Mouse (Mus musculus) small intestine, adult 2 months (tissue): Measurements from ENCODE around the gene Hoxb3. TPM values are rescaled to one million over a fixed set of nuclear protein-coding genes. Genes with fewer than 3 reads are reported as not detected.

Source experiments
- H3K27ac ChIP-seq: fragments of 200-500 bp; 2 replicates; pipeline ENCODE4 v1.5.1; 2012; ENCODE audit warnings: low read depth, low read length, control low read depth, inconsistent platforms; ENCODE audit not compliant: insufficient read depth
- H3K27me3 ChIP-seq: fragments of 200-500 bp; 2 replicates; pipeline ENCODE4 v1.6.1; 2012; ENCODE audit warnings: mild to moderate bottlenecking, moderate library complexity, low read length, inconsistent platforms; ENCODE audit not compliant: control insufficient read depth, insufficient read depth
- H3K36me3 ChIP-seq: fragments of 200-500 bp; 2 replicates; pipeline ENCODE4 v1.6.1; 2012; ENCODE audit warnings: mild to moderate bottlenecking, low read length, control low read depth, inconsistent platforms; ENCODE audit not compliant: control insufficient read depth, insufficient read depth
- H3K4me1 ChIP-seq: fragments of 200-500 bp; 2 replicates; pipeline ENCODE4 v1.6.1; 2012; ENCODE audit warnings: low read length, inconsistent platforms, mixed read lengths; ENCODE audit not compliant: control insufficient read depth, insufficient read depth, insufficient read length
- H3K4me3 ChIP-seq: fragments of 200-500 bp; 2 replicates; pipeline ENCODE4 v1.5.1; 2012; ENCODE audit warnings: low read depth, mild to moderate bottlenecking, control low read depth, inconsistent platforms, low read length, moderate library complexity
- CTCF ChIP-seq: fragments of 200-500 bp; IDR thresholded peaks from 2 replicates; pipeline ENCODE4 v1.5.1; 2012; ENCODE audit warnings: low read depth, mild to moderate bottlenecking, control low read depth, inconsistent platforms, low read length, moderate library complexity, mixed read lengths; ENCODE audit not compliant: insufficient replicate concordance, insufficient read length; ENCODE audit errors: extremely low read depth
- POLR2A ChIP-seq: fragments of 200-500 bp; IDR thresholded peaks from 2 replicates; pipeline ENCODE4 v1.6.1; 2012; ENCODE audit warnings: low read depth, mild to moderate bottlenecking, control low read depth, inconsistent platforms, low read length, moderate library complexity
- WGBS: fragments of 180-500 bp; shearing (Covaris S2); methylation state at CpG from one replicate; pipeline ENCODE4 v1.1.7; 2018; 5-methylcytosine and 5-hydroxymethylcytosine counted together
- polyA plus RNA-seq: library from polyadenylated mRNA; depleted of rRNA; stranded (reverse); fragments of >200 nt; gene quantifications from 2 replicates; pipeline ENCODE4 v1.2.3, GENCODE M21; 2012

Hoxb3 gene
- polyA plus RNA-seq, 1 experiment = 5.5 TPM

DNA sequence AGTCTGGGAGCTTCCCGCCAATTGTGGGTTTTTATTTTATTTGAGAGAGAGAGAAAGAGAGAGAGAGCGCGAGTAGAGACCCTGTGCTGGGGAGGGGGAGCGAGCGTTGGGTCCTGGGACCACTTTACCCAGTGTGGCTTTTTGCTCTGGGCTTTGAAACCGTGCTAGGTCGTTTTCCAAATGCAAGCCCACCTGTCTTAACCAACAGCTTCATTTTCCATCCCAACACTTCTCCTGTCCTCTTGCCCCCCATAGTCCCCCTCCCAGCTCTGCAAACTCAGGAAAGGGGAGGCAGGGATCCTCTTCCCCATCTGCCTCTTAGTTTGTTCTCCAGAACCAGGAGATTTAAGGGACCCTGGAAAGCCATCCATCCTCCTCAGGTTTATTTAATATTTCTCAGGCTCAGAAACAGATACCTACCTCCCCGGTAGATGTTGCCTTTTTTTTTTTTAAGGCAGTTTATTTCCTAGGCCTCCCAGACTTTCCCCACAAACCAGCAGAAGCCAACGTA lies 31.7 kb downstream of the Hoxb3 start:
- WGBS = 41% methylated on average over 9 of the region's 9 CpGs
- no peaks in the 10 kb centered on the region for H3K4me1 ChIP-seq
- peak overlapping the region; percentile 54 for H3K4me3 ChIP-seq
- no peak for TF ChIP-seq POLR2A
- TF ChIP-seq CTCF = no peak
- peaks cover 40% of the 10 kb centered on the region for H3K27me3 ChIP-seq
- H3K36me3 ChIP-seq = no peaks in the 10 kb centered on the region; the same call in 1 of the 2 replicates
- peak overlapping the region; percentile 71; the same call in 1 of the 2 replicates for H3K27ac ChIP-seq

DNA sequence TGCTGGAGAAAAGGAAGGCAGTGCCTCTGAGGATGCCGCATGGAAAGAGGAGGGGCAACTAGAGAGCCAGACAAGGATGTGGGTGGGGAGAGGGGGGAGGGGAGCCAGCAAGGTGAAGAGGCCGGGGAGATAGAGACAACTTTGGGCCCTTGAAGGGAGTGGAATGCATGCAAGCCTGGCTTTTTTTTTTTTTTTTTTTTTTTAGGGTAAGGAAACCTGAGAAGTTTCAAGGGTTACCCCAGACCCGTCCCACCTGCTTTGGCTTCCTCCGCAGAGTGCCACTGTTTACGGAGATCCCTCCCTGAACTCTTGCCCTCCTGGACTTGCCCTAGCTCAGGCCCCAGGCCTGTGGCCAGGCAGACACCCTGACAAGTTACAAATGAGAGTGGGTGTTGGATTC lies 40.7 kb downstream of the Hoxb3 start:
- WGBS = 20% methylated on average over 5 of the region's 5 CpGs
- Histone ChIP-seq H3K27me3 (peaks cover 30% of the 10 kb centered on the region), H3K4me1 (no peaks in the 10 kb centered on the region), H3K36me3 (no peaks in the 10 kb centered on the region), H3K4me3 (no peak overlapping the region), H3K27ac (no peak overlapping the region)
- TF ChIP-seq POLR2A (no peak), CTCF (no peak)

DNA sequence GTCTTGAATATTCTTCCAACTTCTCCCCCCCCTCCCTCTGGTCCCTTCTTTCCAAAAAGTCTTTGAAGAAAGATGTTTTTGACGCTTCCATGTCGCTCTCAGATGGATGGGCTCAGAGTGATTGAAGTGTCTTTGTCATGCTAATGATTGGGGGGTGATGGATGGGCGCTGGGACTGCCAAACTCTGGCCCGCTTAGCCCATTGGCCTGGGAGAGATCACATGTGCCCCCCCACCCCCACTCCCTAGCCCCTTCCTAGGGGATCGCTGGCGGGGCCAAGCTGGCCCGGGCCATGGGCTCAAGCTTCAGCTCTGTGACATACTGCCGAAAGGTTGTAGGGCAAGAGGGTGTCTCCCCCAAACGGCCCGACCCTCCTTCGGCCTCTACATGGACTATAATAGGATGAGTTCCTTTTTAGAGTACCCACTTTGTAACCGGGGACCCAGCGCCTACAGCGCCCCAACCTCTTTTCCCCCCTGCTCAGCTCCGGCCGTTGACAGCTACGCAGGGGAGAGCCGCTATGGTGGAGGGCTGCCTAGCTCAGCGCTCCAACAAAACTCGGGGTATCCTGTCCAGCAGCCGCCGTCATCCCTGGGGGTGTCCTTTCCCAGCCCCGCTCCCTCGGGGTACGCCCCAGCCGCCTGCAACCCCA lies 42.4 kb downstream of the Hoxb3 start, which contains the start of gene Hoxb1:
Gene Hoxb1 (plus strand): TSS at position 312 of the 651 bp plus-strand sequence.
- TF ChIP-seq POLR2A (no peak), CTCF (no peak)
- H3K27me3 ChIP-seq = peaks cover 28% of the 10 kb centered on the region
- H3K4me3 ChIP-seq = no peak within 1 kb of the TSS
- 51% methylated on average over 26 of the region's 26 CpGs for WGBS
- H3K27ac ChIP-seq = no peak within 1 kb of the TSS
- H3K36me3 ChIP-seq = no peaks in the 10 kb centered on the region
- H3K4me1 ChIP-seq = no peaks in the 10 kb centered on the region

DNA sequence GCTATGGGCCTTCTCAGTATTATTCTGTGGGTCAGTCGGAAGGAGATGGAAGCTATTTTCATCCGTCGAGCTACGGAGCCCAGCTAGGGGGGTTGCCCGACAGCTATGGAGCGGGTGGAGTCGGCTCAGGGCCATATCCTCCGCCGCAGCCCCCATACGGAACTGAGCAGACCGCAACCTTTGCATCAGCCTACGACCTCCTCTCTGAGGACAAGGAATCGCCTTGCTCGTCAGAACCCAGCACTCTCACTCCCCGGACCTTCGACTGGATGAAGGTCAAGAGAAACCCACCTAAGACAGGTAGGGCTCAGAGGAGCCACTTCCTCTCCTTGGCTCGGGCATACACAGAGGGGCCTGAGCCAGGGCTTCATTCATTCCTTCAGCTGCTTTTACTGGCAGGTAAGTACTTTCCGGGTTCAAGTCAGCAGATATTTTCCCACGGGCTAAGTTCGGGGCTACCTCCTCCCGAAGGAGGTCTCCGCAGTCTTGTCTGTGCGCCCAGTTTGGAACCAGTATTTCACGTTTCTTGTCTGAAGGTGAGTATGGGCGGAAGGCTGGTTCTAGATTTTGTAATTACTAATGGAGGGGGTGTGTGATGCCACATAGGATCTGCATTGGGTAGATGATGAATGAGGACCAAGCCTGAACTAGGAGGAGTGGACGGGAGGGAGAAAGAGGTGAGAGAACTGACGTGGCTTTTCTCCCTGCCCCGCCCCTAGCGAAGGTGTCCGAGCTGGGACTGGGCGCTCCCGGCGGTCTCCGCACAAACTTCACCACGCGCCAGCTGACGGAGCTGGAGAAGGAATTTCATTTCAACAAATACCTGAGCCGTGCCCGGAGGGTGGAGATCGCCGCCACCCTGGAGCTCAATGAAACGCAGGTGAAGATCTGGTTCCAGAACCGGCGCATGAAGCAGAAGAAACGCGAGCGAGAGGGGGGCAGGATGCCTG lies 43.2 kb downstream of the Hoxb3 start:
- 18% methylated on average over 47 of the region's 47 CpGs for WGBS
- H3K27me3 ChIP-seq = peaks cover 27% of the 10 kb centered on the region
- H3K4me1 ChIP-seq = no peaks in the 10 kb centered on the region
- TF ChIP-seq CTCF = no peak
- no peak for TF ChIP-seq POLR2A
- H3K27ac ChIP-seq = no peak overlapping the region
- no peaks in the 10 kb centered on the region for H3K36me3 ChIP-seq
- H3K4me3 ChIP-seq = no peak overlapping the region

DNA sequence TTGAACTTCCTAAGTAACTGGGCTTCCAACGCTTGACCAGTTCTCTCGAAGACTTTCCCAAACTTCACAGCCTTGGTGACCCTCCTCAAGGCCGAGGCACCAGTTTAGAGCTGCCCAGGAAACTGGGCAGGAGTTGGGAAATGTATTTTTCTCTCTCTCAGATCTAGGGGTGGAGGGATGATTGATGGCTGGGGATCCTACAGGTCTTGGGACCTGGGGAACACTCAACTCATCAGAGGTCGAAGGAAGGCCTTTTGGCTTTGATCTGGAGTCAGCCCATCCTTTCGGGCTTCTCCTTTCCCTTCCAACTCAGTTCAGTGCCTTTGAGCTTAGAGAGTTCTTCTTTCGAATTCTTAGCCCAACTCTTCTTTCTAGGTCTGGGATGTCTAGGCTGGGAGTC lies 44.0 kb downstream of the Hoxb3 start:
- Histone ChIP-seq H3K27me3 (peaks cover 25% of the 10 kb centered on the region), H3K27ac (no peak overlapping the region), H3K4me1 (no peaks in the 10 kb centered on the region), H3K36me3 (no peaks in the 10 kb centered on the region), H3K4me3 (no peak overlapping the region)
- 64% methylated on average over 6 of the region's 6 CpGs for WGBS
- TF ChIP-seq POLR2A (no peak), CTCF (no peak)

DNA sequence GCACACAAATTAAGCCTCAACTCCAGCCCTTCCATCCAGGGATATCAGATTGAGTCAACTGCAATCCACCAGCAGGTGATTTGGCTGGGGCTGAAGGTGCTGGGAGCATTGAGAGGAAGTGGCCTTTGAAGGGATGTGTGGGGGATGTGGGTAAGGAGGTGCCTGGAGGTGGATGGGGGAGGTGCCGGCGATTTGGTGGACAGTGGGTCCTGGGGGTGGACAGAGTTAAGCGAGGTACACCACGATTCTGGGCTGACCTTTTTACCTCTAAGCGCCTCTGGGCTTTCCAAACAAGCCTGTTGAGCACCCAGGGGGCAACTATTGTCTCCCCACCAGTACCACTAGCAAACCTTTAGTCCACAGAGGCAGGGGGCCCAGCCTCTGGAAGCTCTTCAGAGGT lies 45.6 kb downstream of the Hoxb3 start:
- peaks cover 23% of the 10 kb centered on the region for H3K27me3 ChIP-seq
- H3K27ac ChIP-seq = no peak overlapping the region
- TF ChIP-seq CTCF (no peak), POLR2A (no peak)
- H3K4me1 ChIP-seq = no peaks in the 10 kb centered on the region
- H3K4me3 ChIP-seq = no peak overlapping the region
- no peaks in the 10 kb centered on the region for H3K36me3 ChIP-seq
- 67% methylated on average over 5 of the region's 5 CpGs for WGBS

DNA sequence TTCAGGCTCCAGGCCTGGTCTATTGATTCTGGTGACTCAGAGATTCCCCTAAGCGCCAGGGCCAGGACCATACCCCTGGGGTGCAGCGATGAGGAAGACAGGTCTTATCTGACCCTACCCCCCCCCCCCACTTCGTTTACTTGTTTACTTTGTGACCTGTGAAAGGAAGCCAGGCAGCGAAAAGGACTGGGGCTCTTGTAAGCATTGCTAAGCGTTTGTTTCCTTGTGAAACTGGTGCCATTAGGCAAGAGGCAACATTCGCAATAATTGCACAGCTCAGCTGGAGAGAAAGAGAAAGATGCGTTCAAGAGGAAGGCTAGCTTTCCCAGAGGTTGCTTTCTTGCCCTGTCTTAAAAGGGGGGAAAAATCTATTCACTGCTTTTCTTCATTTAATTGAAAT lies 46.0 kb downstream of the Hoxb3 start:
- Histone ChIP-seq H3K27me3 (peaks cover 22% of the 10 kb centered on the region), H3K4me1 (no peaks in the 10 kb centered on the region), H3K36me3 (no peaks in the 10 kb centered on the region), H3K27ac (no peak overlapping the region), H3K4me3 (no peak overlapping the region)
- TF ChIP-seq POLR2A (no peak), CTCF (no peak)
- 52% methylated on average over 7 of the region's 7 CpGs for WGBS
